7 mouse cellular contexts compared by ENCODE assay signal in genomic region chr11:40865694-40866093, GRCm38 (mm10).
DNase-seq lines count a peak whose midpoint lies in the region; ATAC-seq lines count a peak whose summit lies in the region.

No protein-coding gene starts in this region.

- no peak for ATAC-seq in midbrain, embryonic 13.5 days

- H3K27ac ChIP-seq in midbrain, embryonic 10.5 days (replicated peaks): no peak overlapping the region
- no peak overlapping the region for H3K27ac ChIP-seq in midbrain, embryonic 13.5 days

- H3K9ac ChIP-seq in midbrain, embryonic 13.5 days (replicated peaks): no peak overlapping the region

- H3K27me3 ChIP-seq in midbrain, embryonic 10.5 days (ENCODE audit: low read depth, poor library complexity, severe bottlenecking): no peaks in the 10 kb centered on the region
- no peaks in the 10 kb centered on the region for H3K27me3 ChIP-seq in midbrain, embryonic 13.5 days

- H3K4me2 ChIP-seq in midbrain, embryonic 13.5 days (replicated peaks): no peak overlapping the region

- 41% methylated on average over 2 of the region's 2 CpGs for WGBS in midbrain, embryonic 10.5 days
- WGBS in midbrain, embryonic 13.5 days: 29% methylated on average over 2 of the region's 2 CpGs

- no peak overlapping the region for H3K4me3 ChIP-seq in midbrain, embryonic 10.5 days
- no peak overlapping the region for H3K4me3 ChIP-seq in midbrain, embryonic 13.5 days (replicated peaks)

- no peaks in the 10 kb centered on the region for H3K36me3 ChIP-seq in midbrain, embryonic 10.5 days
- H3K36me3 ChIP-seq in midbrain, embryonic 13.5 days: no peaks in the 10 kb centered on the region

- intact Hi-C loops in heart, postnatal 14 days (cut with DNase I): loop anchor here (10.0 kb wide), 2 partner anchors 1199 to 1559 kb away; no protein-coding TSS in a partner anchor
- intact Hi-C loops in left cerebral cortex, postnatal 36 days (cut with DNase I): loop anchor here (10.0 kb wide), 1 partner anchor 1309 kb away; no protein-coding TSS in a partner anchor

- H3K9me3 ChIP-seq in midbrain, embryonic 10.5 days (replicated peaks): no peaks in the 10 kb centered on the region
- H3K9me3 ChIP-seq in midbrain, embryonic 13.5 days: no peaks in the 10 kb centered on the region

- peak; percentile 25 for DNase-seq in midbrain, embryonic 10.5 days (ENCODE audit: low spot score)
- peak; percentile 69 for DNase-seq in ZHBTc4 (ENCODE audit: low read depth, low spot score)
- DNase-seq in cerebellum, postnatal 25 days: peak; percentile 53 to 78
- peak; percentile 39 to 68 for DNase-seq in heart, postnatal 14 days
- peak; percentile 65 to 77 for DNase-seq in left cerebral cortex, postnatal 36 days (ENCODE audit: low spot score in 2 of 2)
- peak; percentile 88 to 90 for DNase-seq in right cerebral cortex, postnatal 10 days (ENCODE audit: low spot score in 2 of 2)

- H3K4me1 ChIP-seq in midbrain, embryonic 10.5 days: no peaks in the 10 kb centered on the region
- no peaks in the 10 kb centered on the region for H3K4me1 ChIP-seq in midbrain, embryonic 13.5 days (replicated peaks)

Comparison
In these comparisons a context has a peak if more than half of its experiments do, and no peak if none do; other contexts are left out.
1. DNase-seq: peak in every context shown above with its lines; median percentile 89 in right cerebral cortex, postnatal 10 days; 71 in left cerebral cortex, postnatal 36 days; 69 in ZHBTc4; 66 in cerebellum, postnatal 25 days; 54 in heart, postnatal 14 days; 25 in midbrain, embryonic 10.5 days.